Mouse (Mus musculus) MEL (cell line): Measurements from ENCODE around the gene Rsg1. TPM values are rescaled to one million over a fixed set of nuclear protein-coding genes. Genes with fewer than 3 reads are reported as not detected.

Source experiments
- DNase-seq: peaks from one replicate; pipeline ENCODE4 v3.0.0; 2011; ENCODE audit warnings: low read depth, low spot score
- H3K27ac ChIP-seq: 2 replicates; pipeline ENCODE4 v1.5.1; 2012; ENCODE audit warnings: low read depth, mild to moderate bottlenecking, control low read depth, low read length, moderate library complexity; ENCODE audit not compliant: control insufficient read depth
- H3K27me3 ChIP-seq, 2 experiments: fragments of 150-350 bp in 1 of 2; sonication (generic) in 1 of 2; 2 replicates each; pipeline ENCODE4 v1.6.1; 2012; ENCODE audit warnings: low read length in 2 of 2, mild to moderate bottlenecking in 2 of 2, improper control_type of control experiment in 1 of 2, moderate library complexity in 1 of 2; ENCODE audit not compliant: insufficient read depth in 2 of 2, control insufficient read depth in 1 of 2
- H3K36me3 ChIP-seq, 2 experiments: 2 replicates each; pipeline ENCODE4 v1.6.1; 2012 to 2014; ENCODE audit warnings: low read length in 2 of 2, improper control_type of control experiment in 1 of 2, inconsistent platforms in 1 of 2, mild to moderate bottlenecking in 1 of 2; ENCODE audit not compliant: insufficient read depth in 2 of 2, control insufficient read depth in 1 of 2
- H3K4me1 ChIP-seq, 2 experiments: fragments of 150-350 bp in 1 of 2; sonication (generic) in 1 of 2; 2 replicates each; pipeline ENCODE4 v1.6.1; 2012; ENCODE audit warnings: low read length in 2 of 2, improper control_type of control experiment in 1 of 2, mild to moderate bottlenecking in 1 of 2; ENCODE audit not compliant: insufficient read depth in 2 of 2, control insufficient read depth in 1 of 2
- H3K4me3 ChIP-seq, 2 experiments: fragments of 150-350 bp in 1 of 2; sonication (generic) in 1 of 2; 2 replicates each; pipeline ENCODE4 v1.5.1; 2012; ENCODE audit warnings: low read depth in 2 of 2, low read length in 2 of 2, mild to moderate bottlenecking in 2 of 2, moderate library complexity in 2 of 2, control low read depth in 1 of 2, improper control_type of control experiment in 1 of 2; ENCODE audit not compliant: control insufficient read depth in 1 of 2, insufficient read depth in 1 of 2
- H3K79me2 ChIP-seq: 2 replicates; pipeline ENCODE4 v1.6.1; 2012; ENCODE audit warnings: mild to moderate bottlenecking, low read length, moderate library complexity; ENCODE audit not compliant: control insufficient read depth, poor library complexity, insufficient read depth
- H3K9ac ChIP-seq: 2 replicates; pipeline ENCODE4 v1.6.1; 2012; ENCODE audit warnings: low read depth, mild to moderate bottlenecking, control low read depth, low read length, moderate library complexity; ENCODE audit not compliant: control insufficient read depth, poor library complexity, severe bottlenecking
- H3K9me3 ChIP-seq: fragments of 150-350 bp; sonication (generic); replicated peaks from 2 replicates; pipeline ENCODE4 v1.6.1; 2012; ENCODE audit warnings: mild to moderate bottlenecking, low read length, improper control_type of control experiment, moderate library complexity; ENCODE audit not compliant: insufficient read depth
- BHLHE40 ChIP-seq: IDR thresholded peaks from 2 replicates; pipeline ENCODE4 v1.6.1; 2012; ENCODE audit warnings: low read depth, mild to moderate bottlenecking, inconsistent platforms, low read length, improper control_type of control experiment, borderline replicate concordance
- CHD2 ChIP-seq: IDR thresholded peaks from 2 replicates; pipeline ENCODE4 v1.6.1; 2011; ENCODE audit warnings: low read length, improper control_type of control experiment
- ELF1 ChIP-seq: IDR thresholded peaks from 2 replicates; pipeline ENCODE4 v1.6.1; 2014; ENCODE audit warnings: low read depth, mild to moderate bottlenecking, inconsistent platforms, low read length, improper control_type of control experiment, moderate library complexity
- EP300 ChIP-seq, 2 experiments: IDR thresholded peaks; 2 replicates each; pipeline ENCODE4 v1.6.1; 2011; ENCODE audit warnings: improper control_type of control experiment in 2 of 2, low read length in 2 of 2, low read depth in 1 of 2, mild to moderate bottlenecking in 1 of 2
- GATA1 ChIP-seq: IDR thresholded peaks from 2 replicates; pipeline ENCODE4 v1.6.1; 2011; ENCODE audit warnings: low read depth, low read length, improper control_type of control experiment
- JUND ChIP-seq: IDR thresholded peaks from 2 replicates; pipeline ENCODE4 v1.6.1; 2011; ENCODE audit warnings: low read depth, mild to moderate bottlenecking, improper control_type of control experiment, low read length
- KAT2A ChIP-seq: conservative IDR thresholded peaks from 2 replicates; pipeline ENCODE4 v1.6.1; 2012; ENCODE audit warnings: low read depth, low read length, improper control_type of control experiment, inconsistent platforms
- MAFK ChIP-seq: IDR thresholded peaks from 2 replicates; pipeline ENCODE4 v1.6.1; 2011; ENCODE audit warnings: low read depth, mild to moderate bottlenecking, low read length, improper control_type of control experiment, borderline replicate concordance
- MEF2A ChIP-seq: IDR thresholded peaks from 2 replicates; pipeline ENCODE4 v1.6.1; 2014; ENCODE audit warnings: low read depth, mild to moderate bottlenecking, inconsistent platforms, low read length, improper control_type of control experiment; ENCODE audit not compliant: poor library complexity, insufficient replicate concordance, severe bottlenecking; ENCODE audit errors: extremely low read depth
- MXI1 ChIP-seq: IDR thresholded peaks from 2 replicates; pipeline ENCODE4 v1.6.1; 2011; ENCODE audit warnings: mild to moderate bottlenecking, low read depth, low read length, improper control_type of control experiment
- MYB ChIP-seq: IDR thresholded peaks from 2 replicates; pipeline ENCODE4 v1.6.1; 2011; ENCODE audit warnings: mild to moderate bottlenecking, low read depth, low read length, improper control_type of control experiment
- MYC ChIP-seq: IDR thresholded peaks from 2 replicates; pipeline ENCODE4 v1.6.1; 2011; ENCODE audit warnings: low read depth, mild to moderate bottlenecking, low read length, improper control_type of control experiment, moderate library complexity
- NELFE ChIP-seq: IDR thresholded peaks from 2 replicates; pipeline ENCODE4 v1.6.1; 2011; ENCODE audit warnings: low read depth, low read length, improper control_type of control experiment
- NRF1 ChIP-seq: IDR thresholded peaks from 2 replicates; pipeline ENCODE4 v1.6.1; 2014; ENCODE audit warnings: low read depth, mild to moderate bottlenecking, inconsistent platforms, low read length, improper control_type of control experiment, moderate library complexity; ENCODE audit not compliant: poor library complexity, insufficient read depth, severe bottlenecking
- POLR2AphosphoS5 ChIP-seq: IDR thresholded peaks from 2 replicates; pipeline ENCODE4 v1.6.1; 2012; ENCODE audit warnings: low read depth, borderline replicate concordance, mild to moderate bottlenecking, inconsistent platforms, low read length, moderate library complexity, mixed read lengths
- RCOR1 ChIP-seq: IDR thresholded peaks from 2 replicates; pipeline ENCODE4 v1.6.1; 2012; ENCODE audit warnings: low read depth, mild to moderate bottlenecking, inconsistent platforms, low read length, improper control_type of control experiment
- TBP ChIP-seq: IDR thresholded peaks from 2 replicates; pipeline ENCODE4 v1.8.0; 2011; ENCODE audit warnings: low read depth, low read length, improper control_type of control experiment
- TCF12 ChIP-seq: IDR thresholded peaks from 2 replicates; pipeline ENCODE4 v1.6.1; 2014; ENCODE audit warnings: low read depth, mild to moderate bottlenecking, inconsistent platforms, low read length, improper control_type of control experiment, moderate library complexity
- USF1 ChIP-seq: IDR thresholded peaks from 2 replicates; pipeline ENCODE4 v1.6.1; 2014; ENCODE audit warnings: low read depth, mild to moderate bottlenecking, inconsistent platforms, low read length, improper control_type of control experiment, moderate library complexity
- ZC3H11A ChIP-seq: IDR thresholded peaks from 2 replicates; pipeline ENCODE4 v1.6.1; 2012; ENCODE audit warnings: low read depth, mild to moderate bottlenecking, inconsistent platforms, low read length, improper control_type of control experiment
- ZKSCAN1 ChIP-seq: IDR thresholded peaks from 2 replicates; pipeline ENCODE4 v1.6.1; 2012; ENCODE audit warnings: low read depth, mild to moderate bottlenecking, inconsistent platforms, low read length, improper control_type of control experiment, moderate library complexity
- ZMIZ1 ChIP-seq: IDR thresholded peaks from 2 replicates; pipeline ENCODE4 v1.6.1; 2012; ENCODE audit warnings: low read depth, mild to moderate bottlenecking, inconsistent platforms, low read length, improper control_type of control experiment, moderate library complexity
- ZNF384 ChIP-seq: IDR thresholded peaks from 2 replicates; pipeline ENCODE4 v1.6.1; 2012; ENCODE audit warnings: low read depth, mild to moderate bottlenecking, inconsistent platforms, low read length, improper control_type of control experiment
- polyA plus RNA-seq, 2 experiments: library from polyadenylated mRNA; stranded (reverse) in 1 of 2; unstranded in 1 of 2; fragments of >175 nt in 1 of 2; fragments of >200 nt in 1 of 2; gene quantifications; 2 replicates each; pipeline versions ENCODE4 v1.2.1 to v1.2.4; 2012; ENCODE audit warnings: low replicate concordance in 2 of 2, low read depth in 1 of 2; ENCODE audit not compliant: insufficient read length in 2 of 2, insufficient read depth in 1 of 2, missing spikeins in 1 of 2
- total RNA-seq: library from RNA; depleted of rRNA; stranded (reverse); fragments of 300-350 nt; gene quantifications from 2 replicates; pipeline ENCODE4 v1.2.3, GENCODE M21; 2012

Rsg1 gene
- total and polyA plus RNA-seq, 3 experiments, result 4.8 to 5.8 TPM; not detected in 1

DNA sequence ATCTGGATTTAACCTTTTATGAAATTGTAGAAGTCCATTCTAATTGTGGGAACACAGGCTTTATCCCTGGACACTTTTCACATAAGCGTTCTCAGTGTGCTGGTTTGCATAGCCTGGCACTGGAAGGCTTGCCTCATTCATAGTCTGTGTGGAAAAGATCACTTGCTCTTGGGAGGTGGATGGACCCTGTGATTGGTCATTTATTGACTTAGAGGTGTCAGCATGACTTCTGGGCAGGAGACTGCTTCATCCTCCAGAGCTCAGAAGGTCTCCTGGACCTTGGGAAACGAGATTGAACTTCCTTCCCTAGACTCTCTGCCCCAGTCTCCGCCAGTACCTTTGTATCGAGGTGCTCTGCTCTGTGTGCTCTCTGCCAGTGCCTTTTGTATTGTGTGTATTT, 29.3 kb upstream of the Rsg1 start:
- Histone ChIP-seq H3K4me1 (no peaks in the 10 kb centered on the region), H3K27me3 (no peaks in the 10 kb centered on the region), H3K9ac (no peak overlapping the region), H3K9me3 (no peaks in the 10 kb centered on the region), H3K27ac (no peak overlapping the region), H3K4me3 (no peak overlapping the region), H3K36me3 (peaks cover 0 to 2% of the 10 kb centered on the region in 2 experiments; a peak in 2 of 4 replicates), H3K79me2 (no peaks in the 10 kb centered on the region; the same call in 1 of the 2 replicates)
- DNase-seq, result no peak
- no peak for TF ChIP-seq TCF12
- no peak for TF ChIP-seq ZKSCAN1
- no peak for TF ChIP-seq RCOR1
- TF ChIP-seq MXI1, result no peak
- TF ChIP-seq MYC, result no peak
- no peak for TF ChIP-seq POLR2AphosphoS5
- TF ChIP-seq ELF1, result no peak
- no peak for TF ChIP-seq ZC3H11A
- TF ChIP-seq BHLHE40, result no peak
- TF ChIP-seq MYB, result no peak
- no peak for TF ChIP-seq TBP
- no peak for TF ChIP-seq MAFK
- TF ChIP-seq ZMIZ1, result no peak
- TF ChIP-seq ZNF384, result no peak
- no peak for TF ChIP-seq NELFE
- TF ChIP-seq GATA1, result no peak
- no peak for TF ChIP-seq USF1

- Histone ChIP-seq H3K79me2 (no peaks in the 10 kb centered on the region), H3K27me3 (no peaks in the 10 kb centered on the region), H3K4me1 (no peaks in the 10 kb centered on the region), H3K27ac (no peak overlapping the region), H3K4me3 (no peak overlapping the region)
- no peak for TF ChIP-seq EP300 (IDR thresholded peaks at IDR 0.05; ENCODE audit: low read depth in 1 of 2, low read length in 2 of 2)
- TF ChIP-seq POLR2AphosphoS5, result no peak
- TF ChIP-seq NRF1, result no peak
- TF ChIP-seq CHD2, result no peak
- no peak for TF ChIP-seq ZMIZ1
- no peak for TF ChIP-seq ZKSCAN1
- no peak for TF ChIP-seq BHLHE40
- TF ChIP-seq JUND, result no peak
- TF ChIP-seq KAT2A, result no peak
- TF ChIP-seq MEF2A, result no peak
- no peak for TF ChIP-seq NELFE
- TF ChIP-seq, all 39 proteins: peak for 0
- Histone ChIP-seq H3K9me3 (no peaks in the 10 kb centered on the region), H3K9ac (no peak overlapping the region), H3K36me3 (peaks cover 0 to 2% of the 10 kb centered on the region in 2 experiments; a peak in 2 of 4 replicates)
- DNase-seq, result no peak
Observed at GRCm38 (mm10) chr4:141186923-141187836, 26.6 kb upstream of the Rsg1 start.
